Mouse (Mus musculus) regulatory T cell (primary cell): ENCODE results near the gene Syngap1.

Experiments
- in situ Hi-C: fragments of 300-600 bp; cut with MboI, MseI; formaldehyde crosslinking; loops from one replicate; pipeline ENCODE4 v1.15.1; 2025; ENCODE audit warnings: high pct_unique_total_duplicates

The Syngap1 gene

GRCm38 (mm10) chr17:26985503-26986179 lies 44.6 kb downstream of the Syngap1 start:
- in situ Hi-C loops, result no loop called here

DNA sequence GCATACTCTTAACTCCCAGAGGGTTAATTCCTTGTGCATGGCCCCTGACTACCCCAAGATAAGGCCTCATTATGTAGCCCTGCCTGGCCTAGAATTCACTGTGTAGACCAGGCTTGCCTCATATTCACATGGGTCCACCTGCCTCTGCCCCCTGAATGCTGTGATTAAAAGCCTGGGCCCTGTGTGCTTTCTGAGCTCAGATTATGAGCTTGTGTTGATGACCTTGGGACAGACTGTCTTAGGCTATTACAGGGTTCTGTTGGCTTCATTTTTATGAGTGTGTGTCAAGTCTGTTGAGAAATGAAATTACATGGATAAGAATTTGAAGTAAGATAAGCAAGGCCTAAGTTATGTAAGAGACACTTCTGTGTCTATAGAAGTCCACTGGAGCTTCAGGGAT lies 49.5 kb downstream of the Syngap1 start:
- in situ Hi-C loops, result no loop called here

- in situ Hi-C loops, result no loop called here
Measured at GRCm38 (mm10) chr17:26994410-26994809, 53.4 kb downstream of the Syngap1 start.

- in situ Hi-C loops, result loop anchor here (5.0 kb wide), 1 partner anchor 183 kb away; no protein-coding TSS in a partner anchor
Measured at GRCm38 (mm10) chr17:26995006-26995405, 54.0 kb downstream of the Syngap1 start.

GRCm38 (mm10) chr17:26995562-26995961 lies 54.5 kb downstream of the Syngap1 start:
- in situ Hi-C loops, result loop anchor here (5.0 kb wide), 1 partner anchor 183 kb away; no protein-coding TSS in a partner anchor

- in situ Hi-C loops, result loop anchor here (5.0 kb wide), 1 partner anchor 185 kb away; no protein-coding TSS in a partner anchor
Measured at GRCm38 (mm10) chr17:26997661-26998060, 56.6 kb downstream of the Syngap1 start.

GRCm38 (mm10) chr17:26998283-26998682 lies 57.2 kb downstream of the Syngap1 start:
- in situ Hi-C loops, result loop anchor here (5.0 kb wide), 1 partner anchor 186 kb away; no protein-coding TSS in a partner anchor

DNA sequence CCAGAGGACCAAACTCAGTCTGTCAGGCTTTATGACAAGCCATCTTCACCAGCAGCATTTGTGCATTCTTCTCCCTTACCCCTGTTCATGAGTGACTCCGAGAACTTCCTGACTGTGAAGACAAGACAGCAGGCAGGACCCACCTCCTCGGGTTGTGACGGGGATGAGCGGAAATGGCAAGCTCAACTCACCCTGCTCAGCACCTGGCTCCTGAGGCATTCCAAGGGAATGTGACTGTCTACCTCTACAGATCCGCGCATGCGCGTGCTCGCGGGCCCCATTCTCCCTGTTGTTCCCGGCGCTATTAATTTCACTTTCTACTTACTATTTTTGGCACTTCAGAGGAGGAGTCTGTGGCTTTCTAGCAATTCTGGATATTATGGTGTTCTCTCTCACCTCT lies 58.9 kb downstream of the Syngap1 start:
- in situ Hi-C loops, result loop anchor here (5.0 kb wide), 2 partner anchors 82 to 188 kb away; no protein-coding TSS in a partner anchor

GRCm38 (mm10) chr17:27001151-27001550 lies 60.1 kb downstream of the Syngap1 start:
- in situ Hi-C loops, result loop anchor here (5.0 kb wide), 1 partner anchor 81 kb away; no protein-coding TSS in a partner anchor

DNA sequence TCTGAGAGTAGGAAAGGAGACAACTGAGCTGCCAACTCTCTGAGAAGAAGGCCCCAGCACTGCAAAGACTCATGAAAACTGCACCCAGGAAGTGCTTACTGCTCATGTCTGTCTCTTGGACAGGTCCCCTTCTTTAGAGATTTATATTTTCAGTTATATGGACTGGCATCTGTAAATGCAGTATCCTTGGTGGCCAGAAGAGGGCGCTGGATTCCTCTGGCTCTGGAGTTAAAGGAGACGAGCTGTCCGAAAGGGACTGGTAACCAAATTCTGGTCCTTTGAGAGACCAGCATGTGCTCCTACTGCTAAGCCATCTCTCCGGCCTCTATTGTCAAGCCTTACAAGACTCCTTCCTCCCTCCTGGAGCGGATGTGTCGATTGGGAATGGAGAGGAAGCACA lies 60.8 kb downstream of the Syngap1 start:
- in situ Hi-C loops, result loop anchor here (5.0 kb wide), 1 partner anchor 80 kb away; no protein-coding TSS in a partner anchor

GRCm38 (mm10) chr17:27004431-27004830 lies 63.4 kb downstream of the Syngap1 start:
- in situ Hi-C loops, result loop anchor here (5.0 kb wide), 1 partner anchor 78 kb away; no protein-coding TSS in a partner anchor

- in situ Hi-C loops, result loop anchor here (5.0 kb wide), 1 partner anchor 77 kb away; no protein-coding TSS in a partner anchor
Measured at GRCm38 (mm10) chr17:27004903-27005485, 63.9 kb downstream of the Syngap1 start.

DNA sequence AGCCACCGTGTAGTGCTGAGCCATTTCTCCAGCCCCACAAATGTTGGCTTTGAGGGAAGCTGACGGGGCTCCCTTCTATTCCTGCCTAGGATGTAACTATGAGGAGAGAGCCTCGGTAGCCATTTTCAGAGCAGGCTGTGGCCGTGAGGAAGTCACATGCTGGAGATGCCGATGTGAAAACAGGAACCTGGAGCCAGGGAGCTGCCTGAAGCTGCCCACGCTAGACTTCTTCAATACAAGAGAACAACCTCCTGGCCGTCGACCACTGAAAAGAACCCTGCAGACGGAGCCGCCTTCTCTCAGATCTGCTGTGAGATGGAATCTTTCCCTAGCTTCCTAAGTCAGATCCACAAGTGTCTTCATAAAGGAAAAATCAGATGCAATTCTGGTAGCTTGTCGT lies 64.6 kb downstream of the Syngap1 start:
- in situ Hi-C loops, result no loop called here

GRCm38 (mm10) chr17:27008277-27008676 lies 67.2 kb downstream of the Syngap1 start:
- in situ Hi-C loops, result no loop called here

DNA sequence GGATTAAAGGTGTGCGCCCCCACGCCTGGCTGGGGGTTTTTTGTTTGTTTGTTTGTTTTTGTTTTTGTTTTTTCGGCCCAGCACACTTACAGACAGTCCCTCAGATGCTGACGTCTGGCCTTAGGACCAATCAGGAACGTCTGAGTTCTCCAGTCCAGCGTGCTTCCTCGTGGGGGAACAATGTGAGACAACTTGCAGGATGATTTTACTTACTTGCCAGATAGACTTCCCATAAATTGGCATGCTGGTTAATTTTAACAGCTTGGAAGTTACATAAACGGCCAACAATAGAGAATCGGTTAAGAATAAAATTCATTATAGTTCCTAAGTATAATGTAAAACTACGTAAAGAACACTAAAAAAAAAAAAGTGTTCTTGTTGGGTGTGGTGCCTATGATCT lies 70.1 kb downstream of the Syngap1 start:
- in situ Hi-C loops, result no loop called here

DNA sequence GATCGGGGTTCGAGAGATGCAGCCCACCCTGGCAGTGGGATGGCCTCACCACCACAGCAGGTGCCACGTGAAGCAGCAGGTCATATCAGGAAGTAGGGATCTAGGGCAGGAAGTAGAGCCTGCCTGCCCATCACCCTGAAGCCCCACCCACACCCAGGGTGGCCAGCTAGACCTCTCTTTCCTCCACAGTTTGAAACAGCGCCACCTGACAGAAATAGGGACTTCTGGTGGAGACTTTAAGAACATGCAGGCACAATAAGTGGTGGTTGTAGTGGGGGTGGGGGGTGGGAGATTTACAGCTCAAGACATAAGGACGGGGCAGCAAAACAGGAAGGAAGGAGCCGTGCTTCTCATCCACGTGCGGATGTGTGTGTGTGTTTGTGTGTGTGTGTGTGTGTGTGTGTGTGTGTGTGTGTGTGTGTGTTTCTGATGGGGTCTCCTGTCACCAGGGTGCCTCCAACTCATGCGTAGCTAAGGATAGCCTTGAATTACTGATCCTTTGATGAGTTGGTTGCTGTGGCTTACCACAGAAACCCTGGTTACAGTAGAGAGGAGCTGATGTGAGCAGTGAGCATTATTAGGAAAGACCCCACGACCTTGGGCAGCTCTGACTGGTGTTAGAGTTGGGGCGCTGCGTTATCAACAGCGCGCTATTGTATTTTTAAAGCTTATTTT lies 71.1 kb downstream of the Syngap1 start:
- in situ Hi-C loops, result no loop called here

GRCm38 (mm10) chr17:27012909-27013308 lies 71.9 kb downstream of the Syngap1 start:
- in situ Hi-C loops, result no loop called here

GRCm38 (mm10) chr17:27017564-27018499 lies 76.8 kb downstream of the Syngap1 start:
- in situ Hi-C loops, result no loop called here

DNA sequence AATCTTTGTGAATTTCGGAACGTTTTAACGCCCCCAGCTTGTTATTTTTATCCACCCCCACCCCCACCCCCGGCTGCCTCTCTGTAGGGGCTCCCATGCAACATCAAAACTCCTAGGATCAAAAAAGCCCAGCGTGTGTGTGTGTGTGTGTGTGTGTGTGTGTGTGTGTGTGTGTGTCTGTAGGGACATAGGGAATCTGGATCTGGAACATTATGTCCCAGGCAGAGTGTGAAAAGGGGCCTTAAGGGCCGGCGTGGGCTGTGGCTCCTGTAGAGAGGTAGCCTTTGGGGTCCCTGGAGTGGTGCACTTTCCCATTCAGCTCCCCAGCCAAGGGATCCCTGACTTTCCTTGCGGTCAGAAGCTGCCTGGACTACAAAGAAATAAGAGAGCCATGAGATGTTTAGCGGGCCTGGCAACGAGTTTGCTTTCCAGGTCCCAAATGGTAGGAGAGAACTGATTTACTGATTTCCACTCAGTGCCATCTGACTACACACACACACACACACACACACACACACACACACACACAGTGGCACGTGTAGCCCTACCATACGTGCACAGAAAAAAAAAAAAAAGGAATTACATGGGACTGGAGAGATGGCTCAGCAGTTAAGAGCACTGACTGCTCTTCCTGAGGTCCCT lies 77.6 kb downstream of the Syngap1 start:
- in situ Hi-C loops, result no loop called here

DNA sequence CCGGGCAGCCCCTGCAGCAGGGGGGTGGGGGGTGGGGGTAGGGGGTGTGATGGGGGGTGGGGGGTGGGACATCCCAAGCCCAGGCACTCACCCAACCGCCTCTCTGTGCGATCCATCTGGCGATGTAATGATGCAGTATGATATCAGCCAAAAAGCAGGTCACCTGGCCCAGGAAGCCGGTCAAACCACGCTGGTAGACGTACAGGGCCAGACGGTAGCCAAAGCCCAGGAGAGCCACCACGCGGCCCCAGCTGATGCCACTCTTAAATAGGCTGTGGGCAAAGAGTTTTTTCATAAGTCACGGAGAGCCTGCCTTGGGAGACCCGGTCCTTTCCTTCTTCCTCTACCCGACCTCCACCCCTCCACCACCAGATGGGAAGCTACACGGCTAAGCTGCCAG lies 80.0 kb downstream of the Syngap1 start:
- in situ Hi-C loops, result no loop called here

DNA sequence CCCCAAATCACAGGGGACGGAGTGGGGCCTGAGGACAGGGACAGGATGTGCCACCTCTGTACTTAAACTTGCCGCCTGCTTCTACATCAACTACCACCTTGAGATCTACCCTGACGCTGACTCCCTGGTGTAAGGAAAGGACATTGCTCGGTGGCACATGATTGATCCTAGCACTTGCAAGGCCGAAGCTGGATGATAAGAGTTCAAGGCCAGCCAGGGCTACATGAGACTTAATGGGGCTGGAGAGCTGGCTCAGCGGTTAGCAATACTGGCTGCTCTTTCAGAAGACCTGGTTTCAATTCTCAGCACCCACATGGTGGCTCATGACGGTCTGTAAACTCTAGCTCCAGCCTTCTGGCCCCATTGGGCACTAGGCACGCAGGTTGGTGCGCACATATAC lies 80.7 kb downstream of the Syngap1 start:
- in situ Hi-C loops, result no loop called here
